Mouse (Mus musculus) limb, embryonic 15.5 days (tissue): ENCODE data around the gene Gm15517. TPM values are rescaled to one million over a fixed set of nuclear protein-coding genes. Genes with fewer than 3 reads are reported as not detected.
"Not testable (repeated sequence)": the region's sequence is repeated elsewhere in the genome, so short reads cannot be mapped to it uniquely, and the experiment has no call there.

ENCODE experiments used
- ATAC-seq: fragments of 200-750 bp; cut with Nextera tagmentation; 2 replicates; pipeline ENCODE4 v1.8.0; 2017; ENCODE audit warnings: low read depth, moderate TSS enrichment; ENCODE audit not compliant: insufficient number of reproducible peaks, low FRiP score, low TSS enrichment
- H3K27ac ChIP-seq: fragments of 300-500 bp; sonication (generic); 2 replicates; pipeline ENCODE4 v1.5.1; 2015; ENCODE audit warnings: moderate library complexity, mild to moderate bottlenecking, inconsistent platforms
- H3K27me3 ChIP-seq: fragments of 300-500 bp; sonication (generic); 2 replicates; pipeline ENCODE4 v1.6.1; 2015; ENCODE audit warnings: inconsistent platforms
- H3K36me3 ChIP-seq: fragments of 300-500 bp; sonication (generic); 2 replicates; pipeline ENCODE4 v1.6.1; 2015; ENCODE audit warnings: inconsistent platforms
- H3K4me1 ChIP-seq: fragments of 300-500 bp; sonication (generic); 2 replicates; pipeline ENCODE4 v1.6.1; 2015; ENCODE audit warnings: inconsistent platforms
- H3K4me2 ChIP-seq: fragments of 300-500 bp; sonication (generic); 2 replicates; pipeline ENCODE4 v1.6.1; 2015; ENCODE audit warnings: mild to moderate bottlenecking, inconsistent platforms
- H3K4me3 ChIP-seq: fragments of 300-500 bp; sonication (generic); 2 replicates; pipeline ENCODE4 v1.5.1; 2015; ENCODE audit warnings: mild to moderate bottlenecking, inconsistent platforms
- H3K9ac ChIP-seq: fragments of 300-500 bp; sonication (generic); 2 replicates; pipeline ENCODE4 v1.6.1; 2015; ENCODE audit warnings: inconsistent platforms
- H3K9me3 ChIP-seq: fragments of 300-500 bp; sonication (generic); 2 replicates; pipeline ENCODE4 v1.6.1; 2016; ENCODE audit warnings: inconsistent platforms
- WGBS: fragments of 180-500 bp; shearing (Covaris S2); methylation state at CpG from one replicate; pipeline ENCODE4 v1.1.7; 2015; 5-methylcytosine and 5-hydroxymethylcytosine counted together
- polyA plus RNA-seq: library from polyadenylated mRNA; unstranded; fragments of >200 nt; fragmentation: Nextera tagmentation; extraction: Ambion mirVana; gene quantifications from 2 replicates; pipeline ENCODE4 v1.2.1, GENCODE M21; 2015

Gm15517 gene
- polyA plus RNA-seq = not detected in 2 replicates

DNA sequence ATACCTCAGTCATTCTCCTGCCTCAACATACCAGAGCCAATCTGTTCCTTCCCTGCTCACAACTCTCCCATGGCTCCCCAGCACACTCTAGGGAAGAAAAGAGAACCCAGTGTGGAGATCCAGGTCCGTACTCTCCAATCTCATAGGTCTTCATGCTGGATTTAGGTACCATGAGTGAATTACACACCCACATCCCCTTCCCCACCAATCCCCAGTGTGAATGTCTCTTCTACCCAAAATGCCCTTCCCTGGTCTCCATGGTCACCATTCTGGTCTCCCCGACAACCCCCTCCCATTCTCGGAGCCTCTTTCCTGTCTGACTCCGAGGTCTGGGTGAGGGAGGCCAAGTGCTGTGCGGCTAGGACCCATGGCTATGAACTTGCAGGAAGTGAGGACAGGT lies at the start of gene Gm15517:
Gm15517 (plus strand) TSS at position 301 of the 400 bp plus-strand sequence.
- H3K27me3 ChIP-seq = peaks cover 36% of the 10 kb centered on the region
- no peak within 1 kb of the TSS for H3K4me2 ChIP-seq
- 60% methylated on average over 5 of the region's 5 CpGs for WGBS
- no peak within 1 kb of the TSS for H3K9ac ChIP-seq
- no peak for ATAC-seq
- no peaks in the 10 kb centered on the region for H3K9me3 ChIP-seq
- no peaks in the 10 kb centered on the region for H3K36me3 ChIP-seq
- H3K27ac ChIP-seq = no peak within 1 kb of the TSS
- no peak within 1 kb of the TSS for H3K4me3 ChIP-seq
- H3K4me1 ChIP-seq = peaks cover 7% of the 10 kb centered on the region; the same call in 1 of the 2 replicates

DNA sequence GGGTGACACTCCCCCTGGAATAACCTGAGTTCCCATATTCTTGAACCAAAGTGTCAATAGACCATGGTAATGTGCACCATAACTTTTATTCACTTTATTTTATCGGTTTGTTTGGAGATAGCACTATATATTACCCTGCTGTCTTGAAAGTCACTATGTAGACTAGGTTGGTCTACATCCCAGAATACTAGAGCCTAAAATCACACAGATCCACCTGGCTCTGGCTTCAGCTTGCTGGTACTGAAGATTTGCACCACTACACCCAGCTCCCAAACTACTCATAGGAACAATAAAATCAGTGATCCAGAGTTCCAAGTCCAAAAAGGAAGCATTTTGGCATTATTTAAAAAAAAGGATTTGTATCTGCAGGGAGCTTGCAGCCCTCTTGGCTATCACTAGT lies 45.6 kb upstream of the Gm15517 start, which contains the start of gene Klk1b5:
Klk1b5 (plus strand) TSS at position 301 of the 400 bp plus-strand sequence.
- H3K9me3 ChIP-seq = no peaks in the 10 kb centered on the region
- 72% methylated on average over 1 of the region's 1 CpGs for WGBS
- H3K4me3 ChIP-seq = no peak within 1 kb of the TSS
- H3K27ac ChIP-seq = no peak within 1 kb of the TSS
- no peak within 1 kb of the TSS for H3K9ac ChIP-seq
- ATAC-seq = no peak
- H3K36me3 ChIP-seq = no peaks in the 10 kb centered on the region
- H3K4me2 ChIP-seq = no peak within 1 kb of the TSS
- H3K27me3 ChIP-seq = 0 out of 2 replicates have a peak, but pooled peaks cover 2% of the 10 kb centered on the region
- H3K4me1 ChIP-seq = no peaks in the 10 kb centered on the region

DNA sequence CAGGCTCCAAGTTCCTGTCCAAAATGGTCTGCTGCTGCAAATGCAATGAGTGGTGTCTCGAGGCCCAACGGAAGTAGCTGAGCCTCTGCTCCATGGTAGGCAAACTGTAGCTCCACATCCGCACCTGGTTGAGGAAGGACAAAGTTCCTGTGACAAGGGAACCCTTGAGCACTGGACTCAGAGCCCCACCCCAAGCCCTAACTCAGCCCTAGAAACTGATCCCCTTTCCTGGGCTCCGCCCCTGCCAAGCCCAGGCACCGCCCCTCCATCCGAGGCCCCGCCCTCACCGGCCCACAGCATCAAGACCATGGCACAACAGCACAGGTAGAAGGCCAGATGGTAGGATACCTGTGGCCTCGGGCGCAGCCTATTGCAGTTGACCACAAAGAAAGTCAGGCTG lies 39.6 kb upstream of the Gm15517 start:
- H3K36me3 ChIP-seq, H3K4me2 ChIP-seq, H3K4me3 ChIP-seq, ATAC-seq, H3K27me3 ChIP-seq, H3K27ac ChIP-seq, H3K4me1 ChIP-seq, H3K9me3 ChIP-seq, H3K9ac ChIP-seq: not testable (repeated sequence)
- 73% methylated on average over 9 of the region's 10 CpGs for WGBS

DNA sequence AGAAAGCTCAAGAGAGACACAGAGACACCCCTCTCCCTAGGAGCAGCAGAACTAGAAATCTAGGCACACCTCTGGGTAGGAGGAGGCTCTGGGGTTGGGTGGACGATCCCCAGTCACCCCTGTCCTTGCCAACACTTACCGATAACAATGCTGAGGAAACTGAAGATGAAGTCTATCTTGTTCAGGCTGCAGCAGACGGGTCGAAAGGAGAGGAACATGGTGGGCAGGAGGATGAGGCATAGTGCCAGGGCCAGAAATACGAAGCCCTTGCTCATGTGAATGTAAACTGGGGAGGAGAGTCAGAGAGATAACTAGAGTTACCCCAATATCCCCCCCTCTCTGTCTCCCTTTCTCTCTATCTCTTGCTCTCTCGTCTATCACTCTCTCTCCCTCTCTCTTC lies 38.9 kb upstream of the Gm15517 start:
- 76% methylated on average over 6 of the region's 6 CpGs for WGBS
- H3K27me3 ChIP-seq, H3K27ac ChIP-seq, H3K9me3 ChIP-seq, H3K4me3 ChIP-seq, H3K4me2 ChIP-seq, H3K9ac ChIP-seq, H3K4me1 ChIP-seq, ATAC-seq, H3K36me3 ChIP-seq: not testable (repeated sequence)

DNA sequence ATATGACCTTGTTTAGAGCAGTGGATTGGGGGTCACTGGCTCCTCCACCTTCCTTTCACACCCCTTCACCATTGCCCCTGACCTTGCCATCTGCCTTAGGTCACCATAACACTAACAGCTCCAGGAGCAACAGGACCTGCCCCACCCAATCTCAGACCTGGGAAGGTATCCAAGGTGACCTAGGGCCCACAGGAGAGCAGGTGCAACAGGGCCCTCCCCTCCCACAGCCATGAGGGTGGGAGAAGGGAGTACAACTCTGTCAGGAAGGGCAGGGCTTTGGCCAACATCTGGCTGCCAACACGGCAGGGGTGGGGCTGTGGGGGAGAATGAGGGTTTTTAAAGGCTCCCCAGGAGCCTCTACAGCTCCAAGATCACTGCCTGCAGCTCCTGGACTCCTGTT lies 36.2 kb upstream of the Gm15517 start, which contains the start of gene Klk1:
Klk1 (plus strand) TSS at position 285 of the 400 bp plus-strand sequence.
- Histone ChIP-seq H3K4me3 (no peak within 1 kb of the TSS), H3K36me3 (no peaks in the 10 kb centered on the region), H3K27me3 (no peaks in the 10 kb centered on the region), H3K9me3 (no peaks in the 10 kb centered on the region), H3K27ac (no peak within 1 kb of the TSS), H3K4me1 (no peaks in the 10 kb centered on the region), H3K9ac (no peak within 1 kb of the TSS), H3K4me2 (no peak within 1 kb of the TSS)
- 35% methylated on average over 1 of the region's 1 CpGs for WGBS
- ATAC-seq = no peak

DNA sequence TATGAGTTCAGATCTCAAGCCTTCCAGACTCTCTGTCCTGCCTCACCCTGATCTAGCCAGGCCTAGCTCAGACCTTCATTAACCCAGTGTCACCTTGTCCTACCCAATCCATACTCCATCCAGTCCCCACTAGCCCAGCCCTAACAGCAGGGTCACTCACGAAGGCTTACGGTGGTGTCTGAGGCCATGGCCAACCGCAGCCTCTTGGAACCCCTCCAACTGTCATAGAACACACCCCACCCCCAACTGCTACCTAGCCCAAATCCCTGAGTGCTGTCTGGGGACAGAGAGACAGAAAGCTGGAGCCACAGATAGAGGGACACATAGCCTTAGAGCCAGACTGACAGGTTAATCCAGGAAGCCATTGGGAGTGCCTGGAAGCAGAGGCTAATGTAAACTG lies 25.3 kb upstream of the Gm15517 start, which contains the start of gene Gm36864:
Gm36864 (plus strand) TSS at position 269 of the 400 bp plus-strand sequence.
- no peaks in the 10 kb centered on the region for H3K4me1 ChIP-seq
- no peak within 1 kb of the TSS for H3K9ac ChIP-seq
- H3K9me3 ChIP-seq = no peaks in the 10 kb centered on the region
- H3K27ac ChIP-seq = no peak within 1 kb of the TSS
- H3K27me3 ChIP-seq = no peaks in the 10 kb centered on the region
- H3K4me2 ChIP-seq = no peak within 1 kb of the TSS
- ATAC-seq = no peak
- 73% methylated on average over 3 of the region's 3 CpGs for WGBS
- no peaks in the 10 kb centered on the region for H3K36me3 ChIP-seq
- no peak within 1 kb of the TSS for H3K4me3 ChIP-seq

DNA sequence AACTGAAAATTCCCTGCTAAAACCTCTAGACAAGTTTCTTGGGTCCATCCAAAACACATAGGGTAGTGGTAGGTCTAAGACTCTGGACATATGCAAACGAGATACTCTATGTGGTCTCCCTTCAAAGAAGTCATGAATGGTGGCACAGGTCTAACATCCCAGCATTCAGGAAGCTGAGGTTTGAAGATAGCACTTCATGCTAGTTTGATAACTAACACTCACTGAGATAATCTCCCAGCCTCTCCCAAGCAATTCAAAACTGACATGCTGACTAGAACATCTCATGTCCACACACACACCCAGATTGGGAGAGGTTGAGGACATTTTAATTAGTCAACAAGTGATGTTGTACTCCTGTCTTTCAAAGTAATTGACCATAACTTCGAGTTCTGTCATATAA lies 21.3 kb upstream of the Gm15517 start:
- Histone ChIP-seq H3K27me3 (no peaks in the 10 kb centered on the region), H3K4me3 (no peak overlapping the region), H3K4me1 (no peaks in the 10 kb centered on the region), H3K4me2 (no peak overlapping the region), H3K9me3 (no peaks in the 10 kb centered on the region), H3K36me3 (no peaks in the 10 kb centered on the region), H3K9ac (no peak overlapping the region), H3K27ac (no peak overlapping the region)
- 53% methylated on average over 2 of the region's 2 CpGs for WGBS
- ATAC-seq = no peak

DNA sequence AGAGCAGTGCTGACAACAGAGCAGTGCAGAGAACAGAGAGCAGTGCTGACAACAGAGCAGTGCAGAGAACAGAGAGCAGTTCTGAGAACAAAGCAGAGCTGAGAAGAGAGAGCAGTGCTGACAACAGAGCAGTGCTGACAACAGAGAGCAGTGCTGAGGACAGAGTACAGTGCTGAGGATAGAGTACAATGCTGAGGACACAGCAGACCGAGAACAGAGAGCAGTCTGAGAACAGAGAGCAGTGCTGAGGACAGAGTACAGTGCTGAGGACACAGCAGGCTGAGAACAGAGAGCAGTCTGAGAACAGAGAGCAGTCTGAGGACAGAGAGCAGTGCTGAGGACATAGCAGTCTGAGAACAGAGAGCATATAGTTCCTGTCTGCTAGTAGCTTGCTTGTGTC lies 20.5 kb upstream of the Gm15517 start:
- Histone ChIP-seq H3K9ac (no peak overlapping the region), H3K4me3 (no peak overlapping the region), H3K4me2 (no peak overlapping the region), H3K27me3 (no peaks in the 10 kb centered on the region), H3K9me3 (no peaks in the 10 kb centered on the region), H3K27ac (no peak overlapping the region), H3K4me1 (0 out of 2 replicates have a peak, but pooled peaks cover 4% of the 10 kb centered on the region), H3K36me3 (no peaks in the 10 kb centered on the region)
- no peak for ATAC-seq
- WGBS = 43% methylated on average over 1 of the region's 1 CpGs

DNA sequence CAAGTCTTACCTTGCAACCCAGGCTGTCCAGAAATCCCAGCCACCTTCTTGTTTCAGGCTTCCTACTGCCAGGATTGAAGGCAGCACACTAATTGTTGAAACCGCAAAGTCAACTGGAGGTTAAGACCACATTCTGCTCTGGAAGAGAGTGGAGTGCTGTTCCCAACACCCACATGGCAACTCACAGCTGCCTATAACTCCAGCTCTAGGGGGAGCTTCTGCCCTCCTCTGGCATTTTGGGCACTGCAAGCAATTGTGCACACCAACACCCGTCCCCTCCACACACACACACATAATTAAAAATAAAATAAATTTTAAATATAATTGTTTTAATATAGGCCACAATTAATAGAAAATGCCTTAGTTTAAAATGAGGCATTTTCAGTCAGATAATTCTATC lies 20.1 kb upstream of the Gm15517 start:
- H3K4me1 ChIP-seq = 0 out of 2 replicates have a peak, but pooled peaks cover 4% of the 10 kb centered on the region
- H3K4me2 ChIP-seq = no peak overlapping the region
- no peak for ATAC-seq
- no peak overlapping the region for H3K9ac ChIP-seq
- WGBS = 52% methylated on average over 2 of the region's 2 CpGs
- H3K9me3 ChIP-seq = no peaks in the 10 kb centered on the region
- H3K27me3 ChIP-seq = no peaks in the 10 kb centered on the region
- H3K27ac ChIP-seq = no peak overlapping the region
- H3K36me3 ChIP-seq = no peaks in the 10 kb centered on the region
- no peak overlapping the region for H3K4me3 ChIP-seq

DNA sequence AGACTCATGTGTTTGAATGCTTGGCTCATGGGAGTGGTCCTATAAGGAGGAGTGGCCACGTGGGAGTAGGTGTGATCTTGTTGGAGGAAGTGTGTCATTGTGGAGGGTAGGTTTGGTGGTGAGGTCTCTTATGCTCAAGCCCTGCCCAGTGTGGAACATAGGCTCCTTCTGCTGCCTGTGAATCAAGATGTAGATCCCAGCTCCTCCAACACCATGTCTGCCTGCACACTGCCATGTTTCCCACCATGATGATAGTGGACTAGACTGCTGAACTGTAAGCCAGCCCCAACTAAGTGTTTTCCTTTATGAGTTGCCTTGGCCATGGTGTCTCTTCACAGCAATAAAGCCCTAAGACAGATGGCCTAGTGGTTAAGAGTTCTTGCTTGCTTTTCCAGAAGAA lies 17.2 kb upstream of the Gm15517 start:
- Histone ChIP-seq H3K4me3 (no peak overlapping the region), H3K4me1 (peaks cover 12% of the 10 kb centered on the region), H3K4me2 (no peak overlapping the region), H3K27ac (no peak overlapping the region), H3K9me3 (no peaks in the 10 kb centered on the region), H3K9ac (no peak overlapping the region), H3K27me3 (no peaks in the 10 kb centered on the region), H3K36me3 (peaks cover 10% of the 10 kb centered on the region)
- ATAC-seq = no peak
- 48% methylated on average over 1 of the region's 1 CpGs for WGBS

DNA sequence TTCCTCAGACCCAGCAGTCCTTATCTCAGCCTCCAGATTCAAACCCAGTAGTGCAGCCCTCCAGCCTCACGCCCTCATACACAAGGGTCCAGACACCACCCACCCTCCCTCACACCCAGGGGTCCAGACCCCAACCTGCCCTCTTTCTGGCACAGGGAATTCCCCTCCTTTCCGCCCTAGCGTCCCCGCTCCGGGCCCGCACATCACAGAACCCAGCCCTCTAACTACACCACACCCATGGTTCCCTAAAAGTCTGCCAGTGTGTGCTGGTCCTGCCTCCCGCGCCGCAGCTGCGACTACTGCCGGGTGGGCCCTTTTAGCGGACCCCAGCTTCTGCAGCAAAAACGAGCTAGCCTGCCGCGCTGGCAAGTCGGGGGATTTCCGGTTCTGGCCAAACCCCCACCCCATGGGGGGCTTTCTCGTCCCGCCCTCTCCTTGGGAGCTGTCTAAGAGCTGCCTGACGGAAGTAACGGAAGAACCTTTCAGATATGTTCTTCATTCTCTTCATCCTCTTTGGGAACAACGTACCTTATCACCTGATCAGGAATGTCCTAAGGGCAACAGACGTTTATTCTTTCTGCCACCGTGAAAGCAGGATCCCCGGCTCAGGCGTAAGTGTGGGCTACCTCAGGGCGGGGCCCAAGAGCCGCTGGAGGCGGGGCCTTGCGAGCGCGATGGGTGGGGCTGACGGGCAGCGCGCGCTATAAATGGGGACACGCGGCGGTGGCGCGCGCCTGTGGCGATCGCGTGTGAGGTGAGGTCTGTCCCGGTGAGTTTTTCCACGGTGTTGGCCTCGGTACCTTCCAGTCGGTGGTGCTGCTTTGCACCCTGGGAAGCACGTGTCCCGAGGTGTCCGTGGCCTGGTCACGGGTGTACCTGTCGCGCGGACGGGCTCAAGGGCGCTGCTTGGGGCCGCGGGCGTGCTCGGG lies 14.9 kb upstream of the Gm15517 start, which contains the start of the genes 1700028J19Rik and 2410002F23Rik:
1700028J19Rik (minus strand) TSS at position 641 of the 929 bp plus-strand sequence.
2410002F23Rik (plus strand) TSS at position 668 of the 929 bp plus-strand sequence.
- no peaks in the 10 kb centered on the region for H3K27me3 ChIP-seq
- under 1% methylated on average over 62 of the region's 62 CpGs for WGBS
- peak within 1 kb of the TSS; percentile 99 for H3K27ac ChIP-seq
- ATAC-seq = peak; percentile 89
- H3K4me3 ChIP-seq = peak within 1 kb of the TSS; percentile 74
- peaks cover 16% of the 10 kb centered on the region for H3K4me1 ChIP-seq
- H3K9me3 ChIP-seq = no peaks in the 10 kb centered on the region
- peak within 1 kb of the TSS; percentile 92 for H3K9ac ChIP-seq
- H3K36me3 ChIP-seq = peaks cover 31% of the 10 kb centered on the region
- peak within 1 kb of the TSS; percentile 67 for H3K4me2 ChIP-seq

DNA sequence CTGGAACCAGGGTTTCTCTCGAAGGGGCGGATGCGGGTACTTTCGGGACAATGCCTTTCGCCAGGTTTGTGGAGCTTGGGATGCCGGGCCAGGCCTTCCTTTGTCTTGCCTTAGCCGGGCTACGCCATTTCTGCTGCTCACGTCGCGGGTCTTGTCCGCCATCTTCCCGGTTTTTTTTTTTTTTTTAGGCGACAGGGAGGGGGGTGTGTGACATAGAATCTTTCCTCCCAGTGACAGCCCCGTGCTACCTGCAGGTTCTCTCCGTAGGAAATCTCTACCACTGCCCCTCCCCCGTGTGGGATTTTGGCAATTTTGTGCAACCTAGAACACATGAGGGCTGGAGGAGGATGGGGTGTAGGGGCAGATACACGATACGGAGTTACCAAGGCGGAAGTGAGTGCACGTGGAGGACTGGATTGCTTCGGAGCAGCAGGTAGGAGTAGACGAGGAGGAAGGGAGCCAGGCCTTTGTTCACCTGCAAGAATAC lies 14.2 kb upstream of the Gm15517 start:
- ATAC-seq = 0 out of 2 replicates have a peak, but pooled peaks have one; percentile 0
- 0% methylated on average over 23 of the region's 23 CpGs for WGBS
- peaks cover 16% of the 10 kb centered on the region for H3K4me1 ChIP-seq

More for the DNA sequence above, 14.2 kb upstream of the Gm15517 start:
- Histone ChIP-seq H3K9me3 (no peaks in the 10 kb centered on the region), H3K36me3 (peaks cover 35% of the 10 kb centered on the region), H3K4me2 (peak overlapping the region; percentile 67), H3K27ac (peak overlapping the region; percentile 99), H3K9ac (peak overlapping the region; percentile 92), H3K4me3 (peak overlapping the region; percentile 74), H3K27me3 (no peaks in the 10 kb centered on the region)
